Mouse (Mus musculus) adrenal gland, adult 18-20 months (tissue): ENCODE data around the gene Actl6b. TPM values are rescaled to one million over a fixed set of nuclear protein-coding genes. Genes with fewer than 3 reads are reported as not detected.

Source experiments
- DNase-seq, 2 experiments: peaks; one replicate each; pipeline ENCODE4 v3.0.0; 2021 to 2022; ENCODE audit warnings: low spot score in 2 of 2
- total RNA-seq, 2 experiments: library from RNA; stranded (reverse); gene quantifications; 1 replicate in 1 of 2; 2 replicates in 1 of 2; pipeline ENCODE4 v1.2.3; 2021

Actl6b gene
- total RNA-seq, 2 experiments from 2014 or later: 2.5 to 4.9 TPM

DNA sequence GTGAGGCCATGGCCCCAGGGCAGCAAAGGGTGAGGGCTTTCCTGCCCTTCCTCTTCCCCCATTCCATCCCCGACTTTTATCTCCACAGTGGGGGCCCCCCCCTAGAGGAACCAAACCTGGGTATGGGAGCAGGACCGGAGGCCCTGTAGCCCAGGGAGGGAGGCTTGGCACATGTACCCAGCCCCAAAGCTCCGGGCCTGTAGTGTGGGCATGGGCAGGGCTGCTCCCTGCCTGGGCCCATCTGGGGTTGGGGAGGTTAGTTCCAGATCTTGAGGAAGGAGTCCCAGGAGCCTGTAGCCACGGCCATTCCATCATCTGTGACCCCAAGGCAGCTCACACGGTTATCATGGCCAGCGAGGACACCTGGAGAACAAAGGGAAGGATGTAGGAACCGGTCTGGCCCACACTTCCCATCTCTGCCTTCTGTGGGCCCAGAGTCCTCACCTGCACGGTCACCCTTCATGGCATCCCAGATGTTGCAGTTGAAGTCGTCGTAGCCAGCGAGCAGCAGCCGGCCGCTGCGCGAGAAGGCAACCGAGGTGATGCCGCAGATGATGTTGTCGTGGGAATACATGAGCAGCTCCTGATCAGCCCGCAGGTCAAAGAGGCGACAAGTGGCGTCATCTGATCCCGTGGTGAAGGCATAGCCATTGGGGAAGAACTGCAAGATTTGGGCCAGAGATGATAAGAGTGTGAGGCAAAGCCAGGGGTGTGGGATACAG, 24.9 kb upstream of the Actl6b start:
- no peak for DNase-seq

DNA sequence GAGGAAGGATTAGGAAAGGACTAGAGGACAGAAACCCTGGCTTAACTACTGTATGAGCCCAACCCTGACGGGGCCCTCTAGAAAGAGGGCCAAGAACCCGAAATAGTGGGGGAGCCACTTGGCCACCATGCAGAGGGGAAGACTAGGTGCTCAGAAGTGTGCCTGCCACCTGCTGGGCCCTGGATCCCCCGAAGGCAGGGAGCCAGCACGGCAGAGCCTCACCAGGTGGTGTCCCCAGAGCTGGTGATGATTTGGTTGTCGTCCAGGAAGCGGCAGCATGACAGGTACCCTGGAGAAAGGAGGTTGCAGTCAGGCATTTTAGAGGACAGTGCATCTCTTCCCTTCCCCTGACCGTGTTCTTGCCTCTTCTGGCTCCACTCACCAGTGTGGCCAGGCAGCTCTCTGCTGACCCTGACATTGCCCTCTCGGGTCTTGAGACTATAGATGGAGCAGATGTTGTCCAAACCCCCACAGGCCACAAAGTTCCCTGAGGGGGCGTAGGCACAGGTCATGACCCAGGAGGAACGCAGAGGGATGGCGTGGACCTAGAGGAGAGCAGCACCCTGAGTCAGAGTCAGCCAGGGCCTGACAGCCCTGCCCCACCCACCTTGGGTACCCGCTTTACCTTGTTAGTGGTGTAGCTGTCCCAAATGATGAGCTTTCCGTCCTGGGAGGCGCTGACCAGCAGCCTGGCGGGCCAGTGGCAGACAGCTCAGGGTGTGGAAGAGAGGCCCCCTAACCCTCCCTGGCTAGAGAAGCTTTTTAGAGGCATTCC, 23.9 kb upstream of the Actl6b start:
- DNase-seq: no peak

DNA sequence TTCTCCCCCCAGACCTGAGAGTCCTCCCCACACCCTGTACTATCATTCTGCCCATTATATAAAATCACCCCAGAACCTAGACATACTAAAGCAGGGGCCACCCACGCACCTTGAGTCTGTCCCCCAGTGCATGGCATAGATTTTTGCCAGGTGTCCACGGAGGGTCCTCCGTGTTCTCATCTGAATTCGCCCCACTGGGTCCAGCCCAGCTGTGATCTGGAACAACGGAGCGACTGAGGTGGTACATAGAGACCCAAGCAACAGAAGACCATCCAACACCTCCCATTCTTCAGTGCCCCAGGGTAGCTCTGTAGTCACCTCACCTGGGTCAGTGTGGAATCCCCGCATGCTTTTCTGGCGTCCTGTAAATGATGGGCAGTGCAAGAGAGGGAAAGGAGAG, 23.2 kb upstream of the Actl6b start:
- no peak for DNase-seq

DNA sequence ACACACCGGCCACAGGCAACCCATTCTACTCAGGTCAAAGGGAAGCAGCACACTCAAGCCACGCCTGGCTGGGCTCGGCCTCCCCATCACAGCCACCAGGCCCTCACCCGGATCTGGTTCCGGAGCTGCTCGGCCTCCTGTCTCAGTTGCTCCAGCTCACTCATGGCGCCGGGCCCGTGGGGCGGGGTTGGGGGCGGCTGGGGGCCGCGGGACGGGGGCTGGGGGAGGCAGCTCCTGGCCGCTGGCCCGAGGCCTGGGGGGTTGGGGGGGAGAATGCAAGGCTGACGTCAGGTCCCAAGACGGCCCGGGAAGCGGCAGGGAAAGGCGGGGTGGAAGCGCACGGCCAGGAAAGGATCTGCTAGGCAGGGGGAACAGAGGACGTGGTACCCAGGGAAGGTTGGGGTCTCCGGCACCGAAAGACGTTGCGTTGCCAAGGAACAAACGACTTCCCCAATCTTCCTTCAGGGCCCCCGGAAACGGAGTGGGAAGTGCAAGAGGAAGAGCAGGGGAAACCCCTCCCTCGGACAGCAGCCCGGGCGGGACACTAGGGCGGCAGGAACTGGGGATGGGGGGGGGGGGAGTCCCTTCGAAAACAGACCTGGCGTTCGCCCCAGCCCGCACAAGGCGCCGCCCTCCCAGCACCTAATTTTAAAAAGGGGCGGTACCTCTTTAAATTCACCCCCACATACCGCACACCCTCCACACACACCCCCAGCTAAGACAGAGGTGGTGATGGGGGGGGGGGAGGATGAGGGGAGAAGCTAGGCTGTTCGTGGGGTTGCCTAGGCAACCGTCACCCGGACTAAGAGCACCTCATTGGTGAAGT, 22.5 kb upstream of the Actl6b start:
- peak; percentile 47 to 67 for DNase-seq

DNA sequence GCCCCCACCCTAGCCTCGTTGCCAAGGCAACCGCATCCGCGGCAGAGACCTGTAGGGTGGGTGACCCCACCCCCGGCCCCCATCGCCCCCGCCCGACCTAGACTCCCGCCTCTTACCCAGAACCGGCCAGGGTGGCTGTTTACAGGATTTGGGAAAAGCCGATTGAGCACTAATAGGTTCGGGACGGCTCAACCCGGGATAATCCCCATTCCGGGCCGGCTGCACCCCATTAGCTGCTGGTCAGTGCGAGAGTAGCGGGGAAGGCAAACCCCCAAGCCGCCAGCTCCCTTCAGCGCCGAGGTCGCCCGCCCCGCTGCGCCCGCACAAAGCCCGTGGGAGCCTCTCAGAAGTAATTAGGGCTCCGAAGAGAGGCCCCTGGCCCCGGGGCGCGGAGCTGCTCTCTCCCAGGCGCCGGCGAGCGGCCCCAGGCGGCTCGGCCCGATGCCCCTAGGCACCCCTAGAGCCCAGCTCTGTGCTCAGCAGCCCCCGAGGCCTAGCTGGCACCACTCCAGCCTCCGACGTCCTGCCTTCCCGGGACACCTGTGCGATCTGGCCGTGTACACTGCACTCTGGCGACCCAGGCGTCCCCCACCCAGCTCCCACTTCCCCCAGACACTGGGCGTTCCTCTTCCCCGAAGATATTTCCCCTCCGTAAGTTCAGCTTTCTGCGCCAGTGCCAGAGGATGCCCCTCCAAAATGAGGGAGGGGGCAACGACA, 21.7 kb upstream of the Actl6b start:
- peak; percentile 62 to 66 for DNase-seq

DNA sequence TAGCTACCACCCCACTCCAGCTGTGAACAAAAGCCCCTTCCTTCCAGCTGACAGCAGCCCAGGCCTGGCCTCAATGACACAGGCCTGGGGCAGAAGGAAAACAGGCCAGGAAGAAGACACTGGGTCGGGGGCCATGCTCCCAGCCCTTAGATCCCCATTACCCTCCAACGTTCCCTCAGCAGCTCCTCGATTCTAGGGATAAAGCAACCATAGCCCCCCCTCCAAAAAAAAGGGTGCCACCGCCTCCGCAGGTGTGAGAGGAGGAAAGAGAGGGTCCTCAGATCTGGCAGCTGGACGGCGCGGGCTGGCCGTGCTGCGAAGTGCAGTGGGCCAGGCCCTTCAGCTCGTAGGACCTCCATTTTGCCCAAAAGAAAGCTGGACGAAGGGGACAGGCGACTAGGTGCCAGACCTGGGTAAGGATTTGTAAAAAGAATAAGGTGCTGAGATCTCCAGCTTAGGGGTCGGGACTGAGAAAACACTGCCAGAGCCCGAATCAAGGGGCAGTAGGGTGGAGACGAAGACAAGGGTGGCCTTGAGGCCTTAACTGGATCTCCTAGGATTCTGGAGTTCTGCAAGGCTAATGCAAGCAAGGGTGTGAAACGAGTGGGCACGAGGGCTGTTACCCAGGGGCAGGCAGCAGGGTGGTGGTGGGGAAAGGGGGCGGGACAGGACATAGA, 21.0 kb upstream of the Actl6b start:
- no peak for DNase-seq

DNA sequence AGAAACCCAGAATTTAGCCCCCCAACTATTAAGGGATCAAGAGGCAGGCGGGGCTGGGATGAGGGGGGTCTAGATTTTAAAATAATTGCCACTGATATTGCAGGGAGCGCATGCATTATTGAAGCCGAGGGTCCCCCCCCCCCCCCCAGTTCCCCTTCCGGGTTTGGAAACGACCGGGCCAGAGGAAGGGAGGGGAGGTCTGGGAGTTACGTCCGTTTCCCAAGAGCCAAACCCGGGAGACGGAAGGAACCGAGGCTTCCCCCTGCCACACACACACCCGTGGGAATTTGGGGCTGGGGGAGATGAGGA, 20.6 kb upstream of the Actl6b start:
- DNase-seq: no peak

DNA sequence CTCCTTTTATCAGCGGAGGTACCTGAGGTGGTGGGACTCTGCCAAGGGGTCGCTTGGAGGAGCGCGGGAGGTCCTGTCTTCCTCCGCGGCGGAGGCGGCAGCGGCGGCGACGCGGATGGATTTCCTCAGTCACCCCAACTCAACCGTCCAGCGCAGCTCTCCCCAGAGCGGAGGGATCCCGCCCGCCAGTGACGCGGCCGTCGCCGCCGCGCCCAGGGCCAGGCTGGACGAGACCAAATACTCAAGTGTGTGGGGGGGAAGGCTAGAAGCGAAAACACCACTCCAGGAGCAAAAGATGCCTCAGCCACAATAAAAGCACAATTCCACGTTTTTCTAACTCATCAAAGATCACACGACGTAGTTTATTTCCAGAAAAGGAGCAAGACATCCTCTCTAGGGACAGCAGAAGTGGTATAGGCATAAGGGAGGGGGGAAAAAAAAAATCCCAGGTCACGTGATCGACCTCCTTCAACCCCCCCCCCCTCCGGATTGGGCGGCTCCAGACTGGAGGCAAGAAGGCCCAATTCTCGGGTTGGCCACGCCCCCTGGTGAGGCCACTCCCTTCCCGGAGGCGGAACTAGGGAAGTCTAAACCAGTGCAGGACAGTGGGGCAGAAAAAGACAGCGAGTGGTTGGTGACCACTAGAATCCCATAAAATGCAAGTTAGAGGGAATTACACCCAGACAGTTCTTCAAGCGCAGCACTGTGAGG, 20.0 kb upstream of the Actl6b start, which contains the start of the genes Epo and Gnb2:
Gene Epo, minus strand, starts transcription at position 126 of the 711 bp plus-strand sequence.
Gene Gnb2, minus strand, starts transcription at position 394 of the 711 bp plus-strand sequence.
- DNase-seq: peak; percentile 93 to 95

DNA sequence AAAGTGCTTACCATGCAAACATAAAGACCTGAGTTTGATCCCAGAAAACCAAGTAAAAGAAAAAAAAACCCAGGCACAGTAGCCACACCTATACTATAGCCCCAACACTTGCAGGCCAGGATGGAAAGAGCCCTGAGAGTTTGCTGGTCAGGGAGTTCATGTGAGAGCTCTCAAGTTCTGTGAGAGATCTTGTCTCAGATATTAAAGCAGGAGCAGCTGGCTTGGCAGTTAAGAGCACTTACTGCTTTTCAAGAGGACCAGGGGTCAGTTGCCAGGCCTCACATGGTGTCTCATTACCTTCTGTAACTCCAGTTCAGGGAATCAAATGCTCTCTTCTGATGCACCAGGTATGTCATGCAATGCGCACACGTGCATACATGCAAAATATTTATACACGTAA, 18.6 kb upstream of the Actl6b start:
- peak in 1 of 2 experiments; percentile 16 for DNase-seq

DNA sequence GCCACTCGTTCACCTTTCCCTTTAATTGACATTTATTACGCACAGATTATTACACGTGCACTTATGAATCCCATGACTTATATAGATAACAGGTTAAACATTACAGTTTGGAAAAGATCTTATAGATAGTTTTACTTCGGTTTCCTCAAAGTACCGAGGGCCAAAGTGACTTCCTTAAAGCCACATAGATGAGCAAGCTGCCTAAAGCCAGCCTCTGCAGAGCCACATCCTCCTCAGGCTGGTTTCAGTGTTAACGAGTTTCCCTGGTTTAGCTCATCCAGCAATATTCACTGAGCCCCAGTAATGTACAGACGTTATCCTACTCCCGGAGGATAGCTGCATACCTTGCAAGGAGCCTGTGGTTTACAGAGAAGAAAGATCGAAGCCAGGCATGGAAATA, 18.0 kb upstream of the Actl6b start:
- peak in 1 of 2 experiments; percentile 6 for DNase-seq

DNA sequence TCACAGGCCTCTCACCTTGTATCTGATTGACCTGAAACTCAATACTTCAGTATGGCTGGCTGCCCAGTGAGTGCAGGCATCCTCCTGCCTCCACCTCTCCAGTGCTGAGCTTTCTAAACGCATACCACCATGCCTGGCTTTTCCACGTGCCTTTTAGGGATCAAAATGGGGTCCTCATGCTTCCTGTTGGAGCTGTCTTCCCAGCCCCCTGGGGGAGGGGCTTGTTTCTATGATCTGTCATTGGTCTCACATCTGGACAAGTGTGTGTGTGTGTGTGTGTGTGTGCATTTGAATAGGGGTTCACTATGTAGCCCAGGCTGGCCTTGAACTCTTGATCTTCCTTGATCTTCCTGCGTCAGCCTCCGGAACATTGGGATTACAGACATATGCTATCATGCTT, 15.9 kb upstream of the Actl6b start:
- DNase-seq: no peak

DNA sequence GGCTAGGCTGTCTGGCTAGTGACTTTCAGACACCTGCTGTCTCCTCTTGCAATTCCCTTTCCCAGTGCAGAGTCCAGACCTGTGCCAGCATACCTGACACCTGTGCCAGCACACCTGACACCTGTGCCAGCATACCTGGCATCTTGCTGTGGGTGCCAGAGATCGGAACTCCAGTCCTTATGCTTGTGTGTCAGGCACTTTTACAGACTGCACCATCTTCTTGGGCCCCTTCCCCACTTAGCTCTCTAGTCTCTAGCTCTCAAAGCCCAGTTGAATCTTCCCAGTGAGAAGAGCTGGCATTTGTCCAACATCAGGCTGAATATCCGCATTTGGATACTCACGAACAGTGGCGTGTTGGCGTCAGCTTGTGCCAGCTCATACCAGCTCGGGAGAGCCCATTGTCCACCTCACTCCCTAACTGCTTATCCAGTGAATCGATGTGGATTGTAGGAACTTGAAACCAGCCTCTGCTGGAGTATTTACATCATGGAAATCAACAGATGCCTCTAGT, 14.0 kb upstream of the Actl6b start:
- no peak for DNase-seq

DNA sequence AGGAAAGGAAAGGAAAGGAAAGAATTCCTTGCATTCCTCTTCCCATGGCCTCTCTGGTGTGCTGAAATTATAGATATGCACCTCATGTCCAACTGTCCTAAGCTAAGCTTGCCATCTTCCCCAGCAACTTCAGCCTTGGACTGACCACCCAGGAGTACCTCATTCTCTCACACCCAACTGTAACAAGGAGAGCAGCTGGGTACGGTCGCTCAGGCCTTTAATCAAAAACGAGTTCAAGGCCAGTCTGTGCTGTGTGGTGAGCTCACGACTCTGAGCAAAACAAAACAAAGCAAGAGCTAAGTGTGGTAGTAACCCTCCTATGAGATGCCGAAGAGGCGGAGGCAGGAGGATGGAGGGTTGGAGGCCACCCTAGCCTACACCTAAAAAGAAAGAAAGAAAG, 12.3 kb upstream of the Actl6b start:
- no peak for DNase-seq

DNA sequence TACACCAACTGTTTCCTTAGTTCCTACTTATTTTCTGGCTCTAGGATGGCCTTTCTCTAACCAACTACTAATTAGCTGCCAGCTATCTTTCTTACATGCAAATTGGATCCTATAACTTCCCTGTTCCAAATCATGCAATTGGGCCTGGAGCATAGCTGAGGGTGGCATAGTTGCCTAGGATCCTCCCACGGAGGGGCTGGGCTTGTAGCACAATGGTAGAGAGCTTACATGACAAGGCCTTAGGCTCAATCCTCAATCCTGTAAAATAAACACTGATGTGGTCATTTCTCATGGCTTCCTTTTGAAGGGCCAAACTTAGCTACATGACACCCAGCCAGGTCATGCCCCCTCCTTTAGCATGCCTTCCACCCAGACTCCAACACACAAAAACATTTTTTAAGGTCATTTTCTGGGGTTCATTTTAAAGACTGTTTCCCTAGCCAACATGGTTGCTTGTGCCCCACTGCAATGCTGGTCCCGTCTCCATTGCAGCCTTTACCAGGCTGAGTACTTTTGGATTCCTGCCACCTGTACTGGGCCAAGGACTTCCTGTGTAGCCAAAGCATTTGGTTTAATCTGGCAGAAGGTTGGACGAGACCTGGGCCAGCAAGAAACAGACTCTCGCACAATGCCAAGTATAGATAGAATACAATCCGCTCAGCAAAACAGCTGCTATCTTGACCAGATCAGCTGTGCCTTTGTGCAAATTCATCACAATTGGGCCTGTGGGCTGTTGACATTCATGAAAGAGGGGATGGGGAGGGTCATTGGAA, 11.4 kb upstream of the Actl6b start:
- no peak for DNase-seq

DNA sequence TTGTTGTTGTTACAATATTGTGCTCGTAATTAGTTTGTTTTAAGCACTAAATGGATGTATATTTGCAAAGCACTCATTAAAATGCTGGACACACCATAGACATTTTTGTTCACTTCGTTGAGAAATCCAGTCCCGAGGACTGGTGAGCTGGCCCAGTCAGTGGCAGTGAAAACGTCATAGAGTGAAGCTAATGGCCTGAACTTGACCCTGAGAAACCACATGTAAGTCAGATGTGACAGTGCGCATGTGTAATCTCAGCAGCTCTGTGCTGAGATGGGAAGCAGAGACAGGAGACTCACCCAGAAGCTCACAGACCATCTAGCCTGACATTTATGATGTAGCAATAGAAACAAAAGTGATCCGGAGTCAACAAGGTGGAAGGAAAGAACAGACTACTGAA, 8.4 kb upstream of the Actl6b start:
- DNase-seq: no peak

DNA sequence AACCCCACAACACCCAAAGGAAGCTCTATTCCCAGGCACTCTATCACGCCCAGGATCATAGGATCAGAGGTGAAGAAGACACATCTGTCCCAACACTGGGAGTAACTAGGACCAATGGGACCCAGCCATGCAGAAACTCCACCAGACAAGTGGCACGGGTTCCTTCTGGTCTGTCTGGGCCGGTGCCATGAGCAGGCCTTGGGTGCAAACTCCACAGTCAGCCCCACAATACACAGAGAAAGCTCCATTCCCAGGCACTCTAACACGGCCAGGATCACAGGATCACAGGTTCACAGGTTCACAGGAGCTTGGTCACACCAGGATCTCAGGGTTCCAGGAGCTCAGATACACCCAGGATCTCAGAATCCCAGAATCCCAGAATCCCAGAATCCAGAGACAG, 7.7 kb upstream of the Actl6b start:
- DNase-seq: no peak

DNA sequence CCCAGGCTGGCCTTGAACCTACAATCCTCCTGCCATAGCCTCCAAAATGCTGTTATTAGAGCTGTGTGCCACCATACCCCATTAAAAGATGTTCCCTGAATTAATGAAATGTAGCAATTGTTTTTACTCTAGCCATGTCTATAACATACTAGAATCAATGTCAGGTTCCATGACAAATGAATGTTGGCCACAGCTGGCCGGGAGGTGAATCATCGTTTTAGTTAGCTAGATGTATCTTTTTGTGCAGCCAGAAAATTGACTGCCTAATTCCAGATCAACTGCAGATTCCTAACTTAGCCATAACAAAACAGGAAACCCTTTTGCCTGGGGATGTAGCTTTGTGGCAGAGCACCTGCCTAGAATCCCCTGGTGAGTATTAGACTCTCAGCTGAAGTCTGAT, 3.5 kb upstream of the Actl6b start:
- no peak for DNase-seq

DNA sequence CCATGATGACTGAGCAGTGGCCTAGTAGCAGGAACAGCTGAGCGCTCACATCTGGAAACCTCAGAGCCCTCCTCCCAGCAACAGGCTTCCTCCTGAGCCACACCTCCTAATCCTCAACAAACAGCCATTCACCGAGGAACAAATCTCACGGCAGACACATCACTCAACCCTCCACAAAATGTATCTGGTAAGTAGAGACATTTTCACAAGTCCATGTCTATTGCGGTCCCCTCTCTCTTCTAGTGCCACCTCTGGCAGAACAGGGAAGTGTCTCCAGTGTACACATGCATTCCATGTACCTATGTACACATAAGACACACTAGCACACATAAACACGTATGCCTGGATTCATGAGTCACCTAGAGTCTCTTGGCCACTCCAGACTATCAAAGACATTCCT, 2.2 kb upstream of the Actl6b start:
- DNase-seq: no peak

DNA sequence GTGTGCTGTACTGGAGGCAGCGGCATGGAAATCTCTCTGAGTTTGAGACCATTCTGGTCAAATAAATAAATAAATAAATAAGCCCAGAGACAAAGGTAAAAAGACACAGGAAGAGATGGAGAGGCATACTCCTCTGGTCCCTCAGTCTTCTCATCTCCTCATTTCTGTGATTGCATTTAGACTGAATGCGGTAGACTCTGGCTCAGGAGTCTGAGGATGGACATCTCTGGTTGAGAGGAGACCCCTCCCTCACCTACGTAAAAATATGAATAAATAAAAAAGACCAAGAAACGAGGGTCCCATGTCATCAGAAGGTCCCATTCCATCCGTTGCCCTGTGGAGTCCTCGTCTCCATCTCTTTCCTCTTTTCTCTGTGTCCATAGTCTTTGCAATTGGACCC, 317 bp upstream of the Actl6b start:
- DNase-seq: no peak
